Mouse (Mus musculus) hindbrain, postnatal 0 days (tissue): ENCODE results near the gene Nhsl2. TPM values are rescaled to one million over a fixed set of nuclear protein-coding genes. Genes with fewer than 3 reads are reported as not detected.

Source experiments
- ATAC-seq: fragments of 200-750 bp; cut with Nextera tagmentation; 2 replicates; pipeline ENCODE4 v1.8.0; 2017; ENCODE audit warnings: mild to moderate bottlenecking, moderate TSS enrichment, moderate library complexity
- DNase-seq: peaks from one replicate; pipeline ENCODE4 v3.0.0-alpha.2; 2015; ENCODE audit warnings: low spot score
- H3K27ac ChIP-seq: fragments of 300-500 bp; sonication (generic); 2 replicates; pipeline ENCODE4 v1.5.1; 2014; ENCODE audit warnings: mild to moderate bottlenecking
- H3K27me3 ChIP-seq: fragments of 300-500 bp; sonication (generic); 2 replicates; pipeline ENCODE4 v1.6.1; 2014; ENCODE audit warnings: low read length, mixed read lengths; ENCODE audit not compliant: insufficient read depth
- H3K36me3 ChIP-seq: fragments of 300-500 bp; sonication (generic); 2 replicates; pipeline ENCODE4 v1.6.1; 2014; ENCODE audit warnings: low read length, mixed read lengths; ENCODE audit not compliant: insufficient read depth
- H3K4me1 ChIP-seq: fragments of 300-500 bp; sonication (generic); 2 replicates; pipeline ENCODE4 v1.6.1; 2014; ENCODE audit warnings: antibody characterized with exemption, low read length, mixed read lengths; ENCODE audit not compliant: insufficient read depth
- H3K4me2 ChIP-seq: fragments of 300-500 bp; sonication (generic); 2 replicates; pipeline ENCODE4 v1.6.1; 2014; ENCODE audit warnings: low read depth, mild to moderate bottlenecking, low read length, moderate library complexity, mixed read lengths
- H3K4me3 ChIP-seq: fragments of 300-500 bp; sonication (generic); 2 replicates; pipeline ENCODE4 v1.5.1; 2014; ENCODE audit warnings: low read length
- H3K9ac ChIP-seq: fragments of 300-500 bp; sonication (generic); replicated peaks from 2 replicates; pipeline ENCODE4 v1.6.1; 2014; ENCODE audit warnings: mild to moderate bottlenecking, low read length, moderate library complexity, mixed read lengths
- H3K9me3 ChIP-seq: fragments of 300-500 bp; sonication (generic); 2 replicates; pipeline ENCODE4 v1.6.1; 2016; ENCODE audit warnings: low read length, mixed read lengths
- CTCF ChIP-seq: IDR thresholded peaks from 2 replicates; pipeline ENCODE4 v1.5.1; 2016; ENCODE audit warnings: antibody characterized with exemption, control low read depth, low read depth
- WGBS: fragments of 180-500 bp; shearing (Covaris S2); extraction: QIAGEN DNeasy Blood & Tissue Kit; methylation state at CpG from one replicate; pipeline ENCODE4 v1.1.7; 2014; 5-methylcytosine and 5-hydroxymethylcytosine counted together
- polyA plus RNA-seq: library from polyadenylated mRNA; unstranded; fragments of >200 nt; fragmentation: Nextera tagmentation; extraction: Ambion mirVana; gene quantifications from 2 replicates; pipeline ENCODE4 v1.2.1, GENCODE M21; 2015
- total RNA-seq: library from RNA; depleted of rRNA; stranded (reverse); fragments of >200 nt; gene quantifications from 2 replicates; pipeline ENCODE4 v1.2.3, GENCODE M21; 2014

Gene Nhsl2
- total and polyA plus RNA-seq, 2 experiments from 2014 or later, result 5.8 to 32.5 TPM

DNA sequence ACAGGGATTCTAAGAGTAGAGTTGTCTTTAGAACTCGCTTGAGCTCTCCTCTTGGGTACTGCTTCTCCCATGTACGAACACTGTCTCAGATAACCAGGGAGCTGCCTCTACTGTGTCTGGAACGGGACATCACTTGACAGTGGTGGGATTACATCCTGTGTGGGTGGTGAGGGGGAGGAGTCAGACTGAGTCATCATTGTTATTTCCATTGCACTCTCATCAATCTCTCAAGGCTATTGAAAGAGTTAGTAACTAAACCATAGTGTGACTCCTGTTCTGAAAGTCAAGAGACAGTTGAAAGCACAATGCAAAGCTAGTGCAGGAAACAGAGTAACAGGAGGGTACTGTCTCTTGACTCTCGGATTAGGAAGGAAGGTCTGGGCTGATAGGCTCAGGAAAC, 29.4 kb downstream of the Nhsl2 start:
- H3K9me3 ChIP-seq, result no peaks in the 10 kb centered on the region
- no peak overlapping the region for H3K9ac ChIP-seq
- no peak overlapping the region for H3K4me2 ChIP-seq
- no peaks in the 10 kb centered on the region for H3K36me3 ChIP-seq
- WGBS, result 61% methylated on average over 4 of the region's 4 CpGs
- H3K27me3 ChIP-seq, result no peaks in the 10 kb centered on the region
- no peak overlapping the region for H3K27ac ChIP-seq
- no peaks in the 10 kb centered on the region for H3K4me1 ChIP-seq
- ATAC-seq (no peak), DNase-seq (no peak)
- TF ChIP-seq CTCF, result no peak
- no peak overlapping the region for H3K4me3 ChIP-seq

GRCm38 (mm10) chrX:101882141-101882751, 33.1 kb downstream of the Nhsl2 start:
- H3K36me3 ChIP-seq, result no peaks in the 10 kb centered on the region
- H3K4me2 ChIP-seq, result no peak overlapping the region
- ATAC-seq, result no peak
- no peaks in the 10 kb centered on the region for H3K9me3 ChIP-seq
- H3K27me3 ChIP-seq, result no peaks in the 10 kb centered on the region
- 60% methylated on average over 3 of the region's 3 CpGs for whole genome bisulfite sequencing
- no peaks in the 10 kb centered on the region for H3K4me1 ChIP-seq
- no peak overlapping the region for H3K27ac ChIP-seq
- DNase-seq, result peak; percentile 1
- H3K9ac ChIP-seq, result no peak overlapping the region
- no peak for TF ChIP-seq CTCF
- H3K4me3 ChIP-seq, result no peak overlapping the region

DNA sequence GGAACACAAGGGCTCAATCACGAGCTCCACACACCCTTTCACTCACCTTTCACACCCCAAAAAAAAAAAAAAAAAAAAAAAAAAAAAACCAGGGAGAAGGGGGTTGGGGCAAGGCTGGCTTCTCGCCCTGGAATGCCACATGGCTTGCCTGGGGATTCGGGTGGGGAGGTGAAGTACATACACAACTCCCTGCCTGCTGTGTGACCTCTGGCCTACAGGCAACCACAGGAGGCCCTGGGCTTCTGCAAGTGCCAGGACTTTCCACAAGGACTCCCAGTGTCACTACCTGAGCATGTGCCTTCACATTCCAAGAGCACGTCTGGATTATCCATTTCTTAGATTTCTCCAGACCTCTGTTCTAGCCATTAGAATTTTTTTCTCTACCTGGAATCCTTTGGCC, 40.2 kb downstream of the Nhsl2 start:
- H3K4me1 ChIP-seq, result no peaks in the 10 kb centered on the region
- no peak overlapping the region for H3K4me2 ChIP-seq
- DNase-seq (no peak), ATAC-seq (no peak)
- H3K9me3 ChIP-seq, result no peaks in the 10 kb centered on the region
- no peaks in the 10 kb centered on the region for H3K36me3 ChIP-seq
- no peaks in the 10 kb centered on the region for H3K27me3 ChIP-seq
- H3K9ac ChIP-seq, result no peak overlapping the region
- H3K4me3 ChIP-seq, result no peak overlapping the region
- WGBS, result 51% methylated on average over 4 of the region's 4 CpGs
- H3K27ac ChIP-seq, result no peak overlapping the region
- TF ChIP-seq CTCF, result no peak

GRCm38 (mm10) chrX:101889813-101890469, 40.8 kb downstream of the Nhsl2 start:
- TF ChIP-seq CTCF, result no peak
- no peaks in the 10 kb centered on the region for H3K27me3 ChIP-seq
- DNase-seq (no peak), ATAC-seq (no peak)
- H3K36me3 ChIP-seq, result no peaks in the 10 kb centered on the region
- H3K9me3 ChIP-seq, result no peaks in the 10 kb centered on the region
- no peak overlapping the region for H3K4me3 ChIP-seq
- no peaks in the 10 kb centered on the region for H3K4me1 ChIP-seq
- no peak overlapping the region for H3K27ac ChIP-seq
- H3K4me2 ChIP-seq, result no peak overlapping the region
- 57% methylated on average over 4 of the region's 4 CpGs for WGBS
- H3K9ac ChIP-seq, result no peak overlapping the region

GRCm38 (mm10) chrX:101893796-101894195, 44.6 kb downstream of the Nhsl2 start:
- Histone ChIP-seq H3K9ac (no peak overlapping the region), H3K27me3 (no peaks in the 10 kb centered on the region), H3K4me3 (no peak overlapping the region), H3K27ac (no peak overlapping the region), H3K36me3 (no peaks in the 10 kb centered on the region), H3K4me1 (no peaks in the 10 kb centered on the region), H3K9me3 (no peaks in the 10 kb centered on the region), H3K4me2 (no peak overlapping the region)
- 82% methylated on average over 7 of the region's 7 CpGs for WGBS
- no peak for TF ChIP-seq CTCF
- DNase-seq (no peak), ATAC-seq (no peak)

- Histone ChIP-seq H3K4me3 (no peak overlapping the region), H3K9me3 (no peaks in the 10 kb centered on the region), H3K27ac (no peak overlapping the region), H3K27me3 (no peaks in the 10 kb centered on the region), H3K36me3 (no peaks in the 10 kb centered on the region), H3K4me1 (no peaks in the 10 kb centered on the region), H3K4me2 (no peak overlapping the region), H3K9ac (no peak overlapping the region)
- ATAC-seq (no peak), DNase-seq (peak; percentile 58)
- 55% methylated on average over 4 of the region's 4 CpGs for WGBS
- TF ChIP-seq CTCF, result no peak
These were observed 49.2 kb downstream of the Nhsl2 start for GRCm38 (mm10) chrX:101898341-101898740.

GRCm38 (mm10) chrX:101901806-101902490, 52.8 kb downstream of the Nhsl2 start:
- Histone ChIP-seq H3K9me3 (no peaks in the 10 kb centered on the region), H3K27ac (no peak overlapping the region), H3K27me3 (no peaks in the 10 kb centered on the region), H3K9ac (no peak overlapping the region), H3K4me2 (no peak overlapping the region), H3K36me3 (no peaks in the 10 kb centered on the region), H3K4me1 (no peaks in the 10 kb centered on the region), H3K4me3 (no peak overlapping the region)
- no peak for ATAC-seq
- DNase-seq, result no peak
- TF ChIP-seq CTCF, result no peak
- WGBS, result 71% methylated on average over 7 of the region's 7 CpGs
